Mouse (Mus musculus): ENCODE measurements around the gene Syne1. TPM values are rescaled to one million over a fixed set of nuclear protein-coding genes. Genes with fewer than 3 reads are reported as not detected.

Syne1 gene
- total and polyA plus RNA-seq, 2 experiments from 2014 or later, result 25.9 to 71.2 TPM

GRCm38 (mm10) chr10:5096996-5097753, 454.1 kb downstream of the Syne1 start:
- WGBS, result 76% methylated on average over 10 of the region's 10 CpGs
- no peak for ATAC-seq (ENCODE audit: insufficient read depth, low read depth)
- Histone ChIP-seq H3K9me3 (replicated peaks; ENCODE audit: control insufficient read depth, low read length) (no peaks in the 10 kb centered on the region), H3K4me2 (ENCODE audit: low read depth, low read length) (no peak overlapping the region), H3K27ac (ENCODE audit: low read depth) (no peak overlapping the region), H3K4me1 (ENCODE audit: control insufficient read depth, insufficient read depth) (no peaks in the 10 kb centered on the region), H3K4me3 (ENCODE audit: low read depth, low read length) (no peak overlapping the region), H3K36me3 (replicated peaks; ENCODE audit: control insufficient read depth, insufficient read depth, low read length) (peaks cover 36% of the 10 kb centered on the region), H3K9ac (replicated peaks; ENCODE audit: low read depth, low read length) (no peak overlapping the region), H3K27me3 (ENCODE audit: control insufficient read depth, insufficient read depth, low read length) (no peaks in the 10 kb centered on the region)
- DNase-seq (ENCODE audit: low spot score), result no peak
- TF ChIP-seq CTCF (IDR thresholded peaks at IDR 0.05; ENCODE audit: low read depth), result no peak
- TF ChIP-seq EP300 (IDR thresholded peaks at IDR 0.05; ENCODE audit: low read depth), result no peak

- H3K9ac ChIP-seq (replicated peaks; ENCODE audit: low read depth, low read length), result no peak overlapping the region
- DNase-seq (ENCODE audit: low spot score) (no peak), ATAC-seq (ENCODE audit: insufficient read depth, low read depth) (no peak)
- WGBS, result 92% methylated on average over 4 of the region's 4 CpGs
- no peak overlapping the region for H3K4me3 ChIP-seq (ENCODE audit: low read depth, low read length)
- TF ChIP-seq CTCF (IDR thresholded peaks at IDR 0.05; ENCODE audit: low read depth), result no peak
- TF ChIP-seq EP300 (IDR thresholded peaks at IDR 0.05; ENCODE audit: low read depth), result no peak
- no peak overlapping the region for H3K4me2 ChIP-seq (ENCODE audit: low read depth, low read length)
- no peaks in the 10 kb centered on the region for H3K9me3 ChIP-seq (replicated peaks; ENCODE audit: control insufficient read depth, low read length)
- peaks cover 20% of the 10 kb centered on the region for H3K36me3 ChIP-seq (replicated peaks; ENCODE audit: control insufficient read depth, insufficient read depth, low read length)
- no peak overlapping the region for H3K27ac ChIP-seq (ENCODE audit: low read depth)
- no peaks in the 10 kb centered on the region for H3K4me1 ChIP-seq (ENCODE audit: control insufficient read depth, insufficient read depth)
- no peaks in the 10 kb centered on the region for H3K27me3 ChIP-seq (ENCODE audit: control insufficient read depth, insufficient read depth, low read length)
Measured at GRCm38 (mm10) chr10:5089133-5089532, 462.1 kb downstream of the Syne1 start.

DNA sequence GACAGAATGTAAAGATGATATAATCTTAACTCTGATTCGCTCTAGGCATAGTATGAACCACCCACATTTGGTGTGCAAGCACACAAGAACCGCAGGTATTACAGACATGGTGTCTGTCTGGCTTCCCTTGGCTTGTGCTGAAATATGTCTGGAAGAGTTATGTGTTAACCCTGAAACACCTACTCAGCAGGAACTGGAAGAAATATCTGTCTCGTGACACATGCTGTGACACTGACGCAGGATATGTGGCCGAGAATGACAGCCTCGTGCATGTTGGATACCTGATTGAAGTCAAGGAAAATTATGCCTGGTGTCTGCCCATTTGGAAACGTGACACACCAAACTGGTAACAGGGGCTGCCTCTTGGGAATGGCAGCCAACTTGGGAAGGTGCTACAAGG, 463.9 kb downstream of the Syne1 start:
- no peak for DNase-seq (ENCODE audit: low spot score)
- H3K27me3 ChIP-seq (ENCODE audit: control insufficient read depth, insufficient read depth, low read length), result no peaks in the 10 kb centered on the region
- no peak overlapping the region for H3K4me2 ChIP-seq (ENCODE audit: low read depth, low read length)
- H3K4me1 ChIP-seq (ENCODE audit: control insufficient read depth, insufficient read depth), result no peaks in the 10 kb centered on the region
- no peak for ATAC-seq (ENCODE audit: insufficient read depth, low read depth)
- no peak overlapping the region for H3K9ac ChIP-seq (replicated peaks; ENCODE audit: low read depth, low read length)
- no peak overlapping the region for H3K27ac ChIP-seq (ENCODE audit: low read depth)
- WGBS, result 81% methylated on average over 7 of the region's 7 CpGs
- peaks cover 24% of the 10 kb centered on the region for H3K36me3 ChIP-seq (replicated peaks; ENCODE audit: control insufficient read depth, insufficient read depth, low read length)
- no peak overlapping the region for H3K4me3 ChIP-seq (ENCODE audit: low read depth, low read length)
- TF ChIP-seq CTCF (IDR thresholded peaks at IDR 0.05; ENCODE audit: low read depth) (no peak), EP300 (IDR thresholded peaks at IDR 0.05; ENCODE audit: low read depth) (no peak)
- no peaks in the 10 kb centered on the region for H3K9me3 ChIP-seq (replicated peaks; ENCODE audit: control insufficient read depth, low read length)

- no peak for TF ChIP-seq EP300 (IDR thresholded peaks at IDR 0.05; ENCODE audit: low read depth)
- TF ChIP-seq CTCF (IDR thresholded peaks at IDR 0.05; ENCODE audit: low read depth), result no peak
- ATAC-seq (ENCODE audit: insufficient read depth, low read depth), result no peak
- no peaks in the 10 kb centered on the region for H3K4me1 ChIP-seq (ENCODE audit: control insufficient read depth, insufficient read depth)
- H3K27ac ChIP-seq (ENCODE audit: low read depth), result no peak overlapping the region
- H3K36me3 ChIP-seq (replicated peaks; ENCODE audit: control insufficient read depth, insufficient read depth, low read length), result peaks cover 24% of the 10 kb centered on the region
- H3K4me3 ChIP-seq (ENCODE audit: low read depth, low read length), result no peak overlapping the region
- DNase-seq (ENCODE audit: low spot score), result no peak
- no peaks in the 10 kb centered on the region for H3K27me3 ChIP-seq (ENCODE audit: control insufficient read depth, insufficient read depth, low read length)
- H3K4me2 ChIP-seq (ENCODE audit: low read depth, low read length), result no peak overlapping the region
- 78% methylated on average over 6 of the region's 6 CpGs for WGBS
- H3K9me3 ChIP-seq (replicated peaks; ENCODE audit: control insufficient read depth, low read length), result no peaks in the 10 kb centered on the region
- H3K9ac ChIP-seq (replicated peaks; ENCODE audit: low read depth, low read length), result no peak overlapping the region
Measured at GRCm38 (mm10) chr10:5086329-5086728, 465.0 kb downstream of the Syne1 start.

DNA sequence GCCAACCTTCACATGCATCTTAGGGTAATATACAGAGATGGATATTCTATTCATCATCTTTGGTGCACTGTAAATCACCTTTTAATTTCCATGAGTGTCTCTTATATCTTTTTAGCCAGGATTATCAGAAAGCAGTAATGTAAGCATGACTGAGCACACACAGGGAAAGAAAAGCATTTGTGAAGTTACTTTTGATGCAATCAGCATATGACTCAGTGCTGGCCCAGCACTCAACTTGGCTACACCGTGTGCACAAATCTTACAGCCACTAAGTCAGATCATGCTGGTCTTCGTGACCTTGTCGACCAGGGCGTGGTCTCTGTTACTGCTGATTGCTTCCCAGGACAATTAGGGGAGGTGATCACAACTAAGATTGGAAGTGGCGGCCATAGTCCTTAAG, 465.5 kb downstream of the Syne1 start:
- no peak overlapping the region for H3K4me3 ChIP-seq (ENCODE audit: low read depth, low read length)
- ATAC-seq (ENCODE audit: insufficient read depth, low read depth) (no peak), DNase-seq (ENCODE audit: low spot score) (no peak)
- no peak for TF ChIP-seq EP300 (IDR thresholded peaks at IDR 0.05; ENCODE audit: low read depth)
- WGBS, result 79% methylated on average over 5 of the region's 5 CpGs
- no peak overlapping the region for H3K9ac ChIP-seq (replicated peaks; ENCODE audit: low read depth, low read length)
- H3K4me2 ChIP-seq (ENCODE audit: low read depth, low read length), result no peak overlapping the region
- no peaks in the 10 kb centered on the region for H3K9me3 ChIP-seq (replicated peaks; ENCODE audit: control insufficient read depth, low read length)
- no peaks in the 10 kb centered on the region for H3K27me3 ChIP-seq (ENCODE audit: control insufficient read depth, insufficient read depth, low read length)
- no peak overlapping the region for H3K27ac ChIP-seq (ENCODE audit: low read depth)
- no peaks in the 10 kb centered on the region for H3K4me1 ChIP-seq (ENCODE audit: control insufficient read depth, insufficient read depth)
- H3K36me3 ChIP-seq (replicated peaks; ENCODE audit: control insufficient read depth, insufficient read depth, low read length), result peaks cover 24% of the 10 kb centered on the region

DNA sequence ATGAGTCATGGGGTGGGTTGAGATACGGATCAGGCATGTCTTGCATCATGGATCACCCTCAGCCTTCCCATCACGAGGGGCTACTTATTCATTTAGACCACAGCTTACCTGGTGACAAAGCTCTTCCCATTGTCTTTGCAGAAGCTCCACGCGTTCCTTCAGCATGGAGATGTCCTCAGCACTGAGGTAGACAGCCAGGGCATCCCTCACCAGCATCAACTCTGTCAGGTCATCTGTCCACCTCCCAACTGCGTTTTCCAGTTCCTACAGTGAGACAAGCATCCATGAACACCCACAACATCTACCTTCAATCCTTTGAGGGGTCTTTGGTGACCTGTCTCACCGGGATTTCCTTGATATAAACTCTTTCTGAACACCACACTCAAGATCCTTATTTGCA, 467.6 kb downstream of the Syne1 start:
- no peak overlapping the region for H3K27ac ChIP-seq (ENCODE audit: low read depth)
- no peak for DNase-seq (ENCODE audit: low spot score)
- no peaks in the 10 kb centered on the region for H3K9me3 ChIP-seq (replicated peaks; ENCODE audit: control insufficient read depth, low read length)
- no peak overlapping the region for H3K4me3 ChIP-seq (ENCODE audit: low read depth, low read length)
- no peaks in the 10 kb centered on the region for H3K27me3 ChIP-seq (ENCODE audit: control insufficient read depth, insufficient read depth, low read length)
- TF ChIP-seq CTCF (IDR thresholded peaks at IDR 0.05; ENCODE audit: low read depth) (no peak), EP300 (IDR thresholded peaks at IDR 0.05; ENCODE audit: low read depth) (no peak)
- H3K4me2 ChIP-seq (ENCODE audit: low read depth, low read length), result no peak overlapping the region
- no peak for ATAC-seq (ENCODE audit: insufficient read depth, low read depth)
- WGBS, result 86% methylated on average over 6 of the region's 6 CpGs
- H3K36me3 ChIP-seq (replicated peaks; ENCODE audit: control insufficient read depth, insufficient read depth, low read length), result peaks cover 30% of the 10 kb centered on the region
- 0 out of 2 replicates have a peak, but pooled peaks cover 5% of the 10 kb centered on the region for H3K4me1 ChIP-seq (ENCODE audit: control insufficient read depth, insufficient read depth)
- H3K9ac ChIP-seq (replicated peaks; ENCODE audit: low read depth, low read length), result no peak overlapping the region

All from heart, postnatal 0 days (tissue).